Mouse (Mus musculus) urinary bladder, postnatal 14 days (tissue): ENCODE measurements around the gene Macrod1.
"Not testable (repeated sequence)": the region's sequence is repeated elsewhere in the genome, so short reads cannot be mapped to it uniquely, and the experiment has no call there.

Experiments
- DNase-seq: peaks from one replicate; pipeline ENCODE4 v3.0.0; 2021; ENCODE audit warnings: low spot score

The Macrod1 gene

GRCm38 (mm10) chr19:7056248-7057087, at the start of gene Macrod1:
Gene Macrod1 (plus strand): TSS chr19:7056810.
- DNase-seq = peak; percentile 79

- no peak for DNase-seq
Measured at GRCm38 (mm10) chr19:7006892-7007593, 49.6 kb upstream of the Macrod1 start.

GRCm38 (mm10) chr19:7012426-7012825, 44.2 kb upstream of the Macrod1 start:
- DNase-seq = no peak

DNA sequence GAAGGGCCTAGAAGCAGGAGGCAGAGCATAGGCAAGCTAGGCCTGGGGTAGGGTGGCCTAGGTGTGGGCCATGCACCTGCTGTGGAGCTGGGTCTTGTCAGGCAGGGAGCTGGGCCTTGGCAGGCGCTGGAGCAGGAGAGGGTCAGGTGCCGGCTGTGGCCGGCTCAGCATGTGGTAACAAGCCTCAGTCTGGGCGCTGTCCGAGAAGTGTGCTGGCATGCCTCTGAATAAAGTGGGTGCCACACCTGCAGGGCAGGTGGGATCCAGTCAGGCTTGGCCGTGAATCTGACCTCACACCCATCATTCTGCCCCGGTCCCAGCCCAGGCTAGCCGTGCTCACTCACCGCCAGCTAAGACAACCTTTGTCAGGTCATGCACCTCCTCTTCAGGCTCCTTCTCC, 42.6 kb upstream of the Macrod1 start:
- peak; percentile 72 for DNase-seq

GRCm38 (mm10) chr19:7014481-7015135, 42.0 kb upstream of the Macrod1 start:
- no peak for DNase-seq

DNA sequence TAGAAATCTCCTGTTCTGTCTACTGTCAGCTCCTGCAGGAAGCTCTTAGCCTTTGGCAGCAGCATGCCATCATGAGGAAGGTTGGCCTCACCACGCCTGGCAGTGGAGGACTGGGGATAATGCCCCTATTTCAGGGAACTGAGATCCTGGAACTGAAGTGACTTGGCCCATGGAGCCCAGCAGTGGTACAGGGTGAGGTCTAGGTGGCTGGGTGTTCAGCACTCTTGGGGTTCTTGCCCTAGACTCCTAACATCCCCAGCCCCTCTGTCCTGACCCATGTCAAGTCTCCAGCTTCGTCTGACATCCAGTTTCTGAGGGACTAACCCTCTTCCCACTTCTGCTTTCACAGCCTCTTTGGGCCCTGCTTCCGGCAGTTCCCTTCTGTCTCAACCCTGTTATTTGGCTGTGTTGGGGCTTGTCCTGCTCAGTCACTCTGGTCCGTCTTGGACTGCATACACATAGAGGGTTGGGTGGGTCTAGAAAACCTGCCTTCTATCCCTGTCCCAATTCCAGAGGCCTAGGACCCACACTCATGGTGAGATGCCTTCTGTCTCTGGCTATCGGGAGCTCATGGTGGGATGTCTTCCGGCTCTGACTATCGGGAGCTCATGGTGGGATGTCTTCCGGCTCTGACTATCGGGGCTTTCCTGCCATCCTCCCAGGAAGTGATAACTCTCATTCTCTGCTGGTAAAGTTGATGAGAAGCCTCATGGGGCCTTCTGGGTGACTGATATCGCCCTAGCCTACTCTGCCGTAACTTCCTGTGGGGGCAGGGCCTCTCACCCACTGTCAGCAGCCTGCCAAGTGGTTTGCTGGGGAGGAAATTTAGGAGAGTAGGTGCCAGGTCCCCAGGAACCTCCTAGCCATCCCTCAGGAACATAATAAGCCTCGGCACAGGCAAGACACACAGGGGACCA, 38.8 kb upstream of the Macrod1 start:
- no peak for DNase-seq

DNA sequence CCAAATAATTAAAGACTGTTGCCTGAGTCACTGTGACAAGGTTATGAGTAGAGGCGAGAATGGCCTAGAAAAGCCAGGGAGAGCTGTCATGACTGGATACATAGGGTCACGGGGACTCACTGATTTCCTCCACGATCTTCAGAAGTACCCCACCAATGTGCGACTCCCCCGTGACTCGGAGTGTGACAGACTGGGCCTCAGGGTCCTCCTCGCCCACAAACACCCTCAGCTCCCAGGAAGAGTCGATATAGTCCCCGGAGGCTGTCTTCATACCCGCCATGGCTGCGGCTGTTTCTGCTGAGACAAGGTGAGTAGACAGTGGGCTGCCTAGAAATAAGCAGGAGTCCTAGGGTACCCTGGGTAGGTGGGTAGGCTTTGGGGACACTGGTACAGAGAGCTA, 38.1 kb upstream of the Macrod1 start:
- DNase-seq = no peak

GRCm38 (mm10) chr19:7019191-7019590, 37.4 kb upstream of the Macrod1 start, which contains the start of gene Fermt3:
Gene Fermt3 (minus strand): TSS chr19:7019469.
- DNase-seq = no peak

DNA sequence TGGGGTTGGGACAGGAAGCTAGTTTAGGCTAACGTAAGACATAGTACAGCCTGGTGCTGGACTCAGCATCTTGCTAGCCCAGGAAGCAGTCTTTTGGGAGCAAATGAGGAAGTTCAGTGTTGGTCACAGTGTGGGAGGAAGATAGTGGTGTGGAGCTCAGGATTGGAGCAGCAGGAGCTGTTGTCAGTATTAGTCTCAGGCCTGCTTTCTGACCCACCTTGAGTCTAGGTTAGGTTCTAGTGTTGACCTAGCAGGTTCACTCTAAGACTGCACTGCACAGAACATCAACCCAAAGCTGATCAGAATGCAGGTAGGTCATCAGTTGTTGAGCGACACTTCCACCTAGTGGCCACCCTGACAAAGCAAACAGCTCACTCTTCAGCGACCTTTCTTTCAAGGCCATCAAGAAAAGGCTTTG, 36.4 kb upstream of the Macrod1 start:
- DNase-seq = peak; percentile 59

- no peak for DNase-seq
Measured at GRCm38 (mm10) chr19:7029531-7029930, 27.1 kb upstream of the Macrod1 start.

GRCm38 (mm10) chr19:7034006-7034405, 22.6 kb upstream of the Macrod1 start:
- no peak for DNase-seq

DNA sequence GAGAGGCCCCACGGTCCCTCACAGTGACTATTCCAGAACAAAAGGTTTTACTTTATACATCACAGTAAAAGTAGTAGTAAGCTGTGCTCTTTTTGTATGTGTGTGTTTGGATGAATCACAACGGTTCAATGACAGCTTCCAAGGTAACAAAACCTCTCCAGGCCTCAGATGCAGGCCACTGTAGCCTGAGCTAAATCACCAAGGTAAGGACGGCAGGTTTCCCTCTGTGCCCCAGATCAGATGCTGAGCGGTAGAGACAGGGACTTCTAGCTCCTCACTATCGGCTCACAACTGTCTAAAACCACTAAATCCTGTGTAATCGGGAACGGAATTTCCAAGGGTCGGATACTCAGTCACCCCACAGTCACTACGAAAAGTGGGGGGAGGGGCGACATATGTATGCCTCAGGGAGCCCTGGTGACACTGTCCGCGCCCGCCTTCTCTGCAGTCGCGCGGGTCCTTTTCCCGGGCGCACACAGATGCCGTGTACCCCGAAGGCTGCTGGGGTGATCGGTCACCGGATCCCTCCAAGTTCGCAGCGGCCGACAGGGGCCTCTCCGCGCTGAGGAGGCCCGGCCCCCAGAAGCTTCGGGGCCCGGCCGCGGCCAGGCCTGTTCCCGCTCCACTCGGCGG, 17.4 kb upstream of the Macrod1 start:
- DNase-seq = peak; percentile 43

GRCm38 (mm10) chr19:7039841-7040636, 16.6 kb upstream of the Macrod1 start, which contains the start of gene Stip1:
Gene Stip1 (minus strand): TSS chr19:7039967.
- DNase-seq = peak; percentile 99

GRCm38 (mm10) chr19:7040637-7041130, 15.9 kb upstream of the Macrod1 start:
- no peak for DNase-seq

DNA sequence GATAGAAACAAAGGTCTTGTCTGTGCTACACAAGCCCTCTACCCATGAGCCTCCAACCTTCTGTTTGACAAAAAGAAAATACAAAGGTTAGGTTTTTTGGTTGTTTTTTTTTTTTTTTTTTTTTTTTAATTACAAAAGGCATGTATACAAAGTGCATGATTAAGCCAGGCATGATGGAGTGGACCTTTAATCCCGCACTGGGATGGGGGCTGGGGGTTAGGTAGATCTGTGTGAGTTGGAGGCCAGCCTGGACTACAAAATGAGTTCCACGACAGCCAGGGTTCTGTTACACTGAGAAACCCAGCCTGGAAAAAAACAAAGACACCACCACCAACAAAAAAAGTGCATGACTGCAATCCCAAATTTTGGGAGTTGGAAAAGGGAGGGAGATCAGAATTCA, 15.4 kb upstream of the Macrod1 start:
- DNase-seq = no peak

DNA sequence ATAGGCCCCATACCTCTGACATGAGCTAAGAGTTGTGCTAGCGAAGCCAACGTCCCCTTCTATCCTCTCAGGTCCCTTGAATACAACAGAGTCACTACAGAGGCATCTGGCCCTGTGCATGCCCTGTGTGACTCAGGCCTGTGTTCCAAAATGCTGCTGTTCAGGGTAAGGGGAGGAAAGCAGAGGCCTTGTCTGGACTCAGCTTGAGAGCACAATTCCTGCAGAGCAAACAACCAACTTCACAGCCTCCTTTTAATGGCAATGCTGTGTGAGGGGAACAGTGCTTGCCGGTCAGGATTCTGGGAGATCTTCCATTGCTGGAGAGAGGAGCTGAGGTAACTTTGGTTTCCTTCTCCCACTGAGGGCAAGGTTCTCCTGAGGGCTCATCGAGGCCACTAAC, 12.3 kb upstream of the Macrod1 start:
- no peak for DNase-seq

- DNase-seq = no peak
Measured at GRCm38 (mm10) chr19:7044706-7045105, 11.9 kb upstream of the Macrod1 start.

- not testable (repeated sequence) for DNase-seq
Measured at GRCm38 (mm10) chr19:7053382-7053781, 3.2 kb upstream of the Macrod1 start.

GRCm38 (mm10) chr19:7054772-7055171, 1.8 kb upstream of the Macrod1 start:
- DNase-seq = peak; percentile 42

GRCm38 (mm10) chr19:7055173-7055572, 1.4 kb upstream of the Macrod1 start:
- DNase-seq = peak; percentile 48
